Mouse (Mus musculus) CH12.LX (cell line): ENCODE results near the gene Lats1. TPM values are rescaled to one million over a fixed set of nuclear protein-coding genes. Genes with fewer than 3 reads are reported as not detected.
A peak's percentile ranks its signal among the peaks of the same experiment; 100 is the strongest.

Experiments used
- DNase-seq: peaks from one replicate; pipeline ENCODE4 v3.0.0-alpha.2; 2013; ENCODE audit errors: extremely low read depth
- H3K27ac ChIP-seq: 2 replicates; pipeline ENCODE4 v1.5.1; 2012; ENCODE audit warnings: low read depth, mild to moderate bottlenecking, control low read depth, moderate library complexity; ENCODE audit not compliant: insufficient read depth
- H3K27me3 ChIP-seq: replicated peaks from 2 replicates; pipeline ENCODE3; 2012; ENCODE audit warnings: inconsistent platforms
- H3K36me3 ChIP-seq, 2 experiments: replicated peaks in 1 of 2; 2 replicates each; pipeline versions ENCODE3 to v1.6.1; 2012; ENCODE audit warnings: inconsistent platforms in 1 of 2, low read length in 1 of 2, mild to moderate bottlenecking in 1 of 2, mixed read lengths in 1 of 2, moderate library complexity in 1 of 2; ENCODE audit not compliant: control insufficient read depth in 1 of 2, insufficient read depth in 1 of 2
- H3K4me1 ChIP-seq, 2 experiments: 2 replicates each; pipeline ENCODE4 v1.6.1; 2012; ENCODE audit warnings: inconsistent platforms in 1 of 2, moderate library complexity in 1 of 2; ENCODE audit not compliant: insufficient read depth in 2 of 2, control insufficient read depth in 1 of 2
- H3K4me2 ChIP-seq: 2 replicates; pipeline ENCODE4 v1.6.1; 2012; ENCODE audit warnings: low read depth, mild to moderate bottlenecking, control low read depth; ENCODE audit not compliant: poor library complexity, insufficient read depth, severe bottlenecking
- H3K4me3 ChIP-seq, 3 experiments: fragments of 150-350 bp in 1 of 3; sonication (generic) in 1 of 3; replicated peaks in 1 of 3; 2 replicates each; pipeline versions ENCODE3 to v1.5.1; 2011 to 2012; ENCODE audit warnings: low read depth in 2 of 3, low read length in 2 of 3, mild to moderate bottlenecking in 2 of 3, moderate library complexity in 2 of 3, control low read depth in 1 of 3, improper control_type of control experiment in 1 of 3, inconsistent platforms in 1 of 3, mixed read lengths in 1 of 3; ENCODE audit not compliant: poor library complexity in 1 of 3
- H3K79me2 ChIP-seq: replicated peaks from 2 replicates; pipeline ENCODE4 v1.6.1; 2012; ENCODE audit warnings: mild to moderate bottlenecking, moderate library complexity; ENCODE audit not compliant: control insufficient read depth, poor library complexity, insufficient read depth, severe bottlenecking; ENCODE audit errors: extremely low read depth
- H3K9ac ChIP-seq: 2 replicates; pipeline ENCODE4 v1.6.1; 2012; ENCODE audit warnings: low read depth, mild to moderate bottlenecking, control low read depth, moderate library complexity; ENCODE audit not compliant: insufficient read depth
- H3K9me3 ChIP-seq: replicated peaks from 2 replicates; pipeline ENCODE3; 2012; ENCODE audit warnings: low read length, inconsistent platforms, mixed read lengths
- BHLHE40 ChIP-seq: IDR thresholded peaks from 2 replicates; pipeline ENCODE4 v1.6.1; 2011; ENCODE audit warnings: mild to moderate bottlenecking, low read depth, low read length, improper control_type of control experiment
- CHD1 ChIP-seq: IDR thresholded peaks from 2 replicates; pipeline ENCODE4 v1.6.1; 2012; ENCODE audit warnings: low read depth, low read length, improper control_type of control experiment, inconsistent platforms
- CHD2 ChIP-seq: IDR thresholded peaks from 2 replicates; pipeline ENCODE4 v1.6.1; 2011; ENCODE audit warnings: low read length, improper control_type of control experiment
- E2F4 ChIP-seq: IDR thresholded peaks from 2 replicates; pipeline ENCODE4 v1.6.1; 2011; ENCODE audit warnings: low read depth, low read length, improper control_type of control experiment; ENCODE audit not compliant: insufficient replicate concordance
- ELF1 ChIP-seq: IDR thresholded peaks from 2 replicates; pipeline ENCODE4 v1.6.1; 2014; ENCODE audit warnings: low read depth, mild to moderate bottlenecking, inconsistent platforms, low read length, improper control_type of control experiment
- EP300 ChIP-seq: IDR thresholded peaks from 2 replicates; pipeline ENCODE4 v1.6.1; 2011; ENCODE audit warnings: low read length, improper control_type of control experiment
- ETS1 ChIP-seq: conservative IDR thresholded peaks from 2 replicates; pipeline ENCODE4 v1.6.1; 2012; ENCODE audit warnings: low read depth, mild to moderate bottlenecking, inconsistent platforms, low read length, improper control_type of control experiment, moderate library complexity
- HCFC1 ChIP-seq: IDR thresholded peaks from 2 replicates; pipeline ENCODE4 v1.6.1; 2012; ENCODE audit warnings: low read depth, mild to moderate bottlenecking, inconsistent platforms, low read length, improper control_type of control experiment
- IRF4 ChIP-seq: IDR thresholded peaks from 2 replicates; pipeline ENCODE4 v1.6.1; 2014; ENCODE audit warnings: low read depth, mild to moderate bottlenecking, inconsistent platforms, low read length, improper control_type of control experiment
- JUND ChIP-seq: conservative IDR thresholded peaks from 2 replicates; pipeline ENCODE4 v1.6.1; 2011; ENCODE audit warnings: low read depth, low read length, improper control_type of control experiment
- KAT2A ChIP-seq: IDR thresholded peaks from 2 replicates; pipeline ENCODE4 v1.6.1; 2012; ENCODE audit warnings: low read length, improper control_type of control experiment, inconsistent platforms; ENCODE audit not compliant: insufficient replicate concordance
- MAZ ChIP-seq: IDR thresholded peaks from 2 replicates; pipeline ENCODE4 v1.6.1; 2012; ENCODE audit warnings: low read depth, mild to moderate bottlenecking, inconsistent platforms, low read length, improper control_type of control experiment, moderate library complexity
- MEF2A ChIP-seq: IDR thresholded peaks from 2 replicates; pipeline ENCODE4 v1.6.1; 2014; ENCODE audit warnings: low read depth, mild to moderate bottlenecking, inconsistent platforms, low read length, improper control_type of control experiment, borderline replicate concordance
- MXI1 ChIP-seq: IDR thresholded peaks from 2 replicates; pipeline ENCODE4 v1.6.1; 2011; ENCODE audit warnings: mild to moderate bottlenecking, low read depth, low read length, improper control_type of control experiment
- MYC ChIP-seq: IDR thresholded peaks from 2 replicates; pipeline ENCODE4 v1.6.1; 2011; ENCODE audit warnings: low read depth, mild to moderate bottlenecking, improper control_type of control experiment, low read length
- NELFE ChIP-seq: IDR thresholded peaks from 2 replicates; pipeline ENCODE4 v1.6.1; 2011; ENCODE audit warnings: low read depth, low read length, improper control_type of control experiment
- NRF1 ChIP-seq: IDR thresholded peaks from 2 replicates; pipeline ENCODE4 v1.6.1; 2014; ENCODE audit warnings: low read depth, mild to moderate bottlenecking, inconsistent platforms, low read length, improper control_type of control experiment, moderate library complexity
- POLR2A ChIP-seq: IDR thresholded peaks from 2 replicates; pipeline ENCODE4 v1.6.1; 2011; ENCODE audit warnings: low read depth, mild to moderate bottlenecking, improper control_type of control experiment, low read length
- RCOR1 ChIP-seq: conservative IDR thresholded peaks from 2 replicates; pipeline ENCODE4 v1.6.1; 2012; ENCODE audit warnings: low read depth, mild to moderate bottlenecking, inconsistent platforms, low read length, improper control_type of control experiment
- SIN3A ChIP-seq: IDR thresholded peaks from 2 replicates; pipeline ENCODE4 v1.6.1; 2012; ENCODE audit warnings: low read length, improper control_type of control experiment, inconsistent platforms
- SMC3 ChIP-seq: IDR thresholded peaks from 2 replicates; pipeline ENCODE4 v1.6.1; 2011; ENCODE audit warnings: low read depth, low read length, improper control_type of control experiment
- TBP ChIP-seq: conservative IDR thresholded peaks from 2 replicates; pipeline ENCODE4 v1.6.1; 2011; ENCODE audit warnings: low read depth, low read length, improper control_type of control experiment
- TCF12 ChIP-seq: IDR thresholded peaks from 2 replicates; pipeline ENCODE4 v1.6.1; 2014; ENCODE audit warnings: low read depth, mild to moderate bottlenecking, inconsistent platforms, low read length, improper control_type of control experiment
- UBTF ChIP-seq: IDR thresholded peaks from 2 replicates; pipeline ENCODE4 v1.6.1; 2012; ENCODE audit warnings: low read depth, mild to moderate bottlenecking, inconsistent platforms, low read length, improper control_type of control experiment, moderate library complexity
- USF1 ChIP-seq: IDR thresholded peaks from 2 replicates; pipeline ENCODE4 v1.6.1; 2014; ENCODE audit warnings: low read depth, mild to moderate bottlenecking, inconsistent platforms, low read length, improper control_type of control experiment
- USF2 ChIP-seq: conservative IDR thresholded peaks from 2 replicates; pipeline ENCODE4 v1.6.1; 2011; ENCODE audit warnings: low read depth, low read length, improper control_type of control experiment
- ZC3H11A ChIP-seq: IDR thresholded peaks from 2 replicates; pipeline ENCODE4 v1.6.1; 2012; ENCODE audit warnings: low read depth, mild to moderate bottlenecking, inconsistent platforms, low read length, improper control_type of control experiment
- ZMIZ1 ChIP-seq: IDR thresholded peaks from 2 replicates; pipeline ENCODE4 v1.6.1; 2012; ENCODE audit warnings: low read depth, mild to moderate bottlenecking, inconsistent platforms, low read length, improper control_type of control experiment
- ZNF384 ChIP-seq: IDR thresholded peaks from 2 replicates; pipeline ENCODE4 v1.6.1; 2012; ENCODE audit warnings: low read depth, low read length, improper control_type of control experiment, inconsistent platforms
- dilution Hi-C: fragments of 300-500 bp; cut with MboI; formaldehyde crosslinking; loops from 2 replicates; pipeline ENCODE4 v1.14.3; 2020; ENCODE audit warnings: low sequenced_read_pairs; ENCODE audit not compliant: extremely low pct_unique_long_range_greater_than_20kb, extremely low pct_ligation_motif_present
- in situ Hi-C: fragments of 300-500 bp; cut with MboI; formaldehyde crosslinking; loops from 3 replicates; pipeline ENCODE4 v1.14.3; 2019; ENCODE audit warnings: low sequenced_read_pairs, low pct_ligation_motif_present, low pct_unique_long_range_greater_than_20kb, mixed read lengths
- polyA plus RNA-seq: library from polyadenylated mRNA; unstranded; fragments of >175 nt; gene quantifications from 2 replicates; pipeline ENCODE4 v1.2.1, GENCODE M21; 2012; ENCODE audit warnings: low read depth; ENCODE audit not compliant: insufficient read length
- total RNA-seq, 2 experiments: library from RNA; depleted of rRNA; stranded (reverse); fragments of 300-350 nt in 1 of 2; fragments of >200 nt in 1 of 2; gene quantifications; 2 replicates each; pipeline ENCODE4 v1.2.3; 2012 to 2014

The Lats1 gene
- total and polyA plus RNA-seq, 3 experiments = 8.5 to 13.4 (median 12.3) TPM

DNA sequence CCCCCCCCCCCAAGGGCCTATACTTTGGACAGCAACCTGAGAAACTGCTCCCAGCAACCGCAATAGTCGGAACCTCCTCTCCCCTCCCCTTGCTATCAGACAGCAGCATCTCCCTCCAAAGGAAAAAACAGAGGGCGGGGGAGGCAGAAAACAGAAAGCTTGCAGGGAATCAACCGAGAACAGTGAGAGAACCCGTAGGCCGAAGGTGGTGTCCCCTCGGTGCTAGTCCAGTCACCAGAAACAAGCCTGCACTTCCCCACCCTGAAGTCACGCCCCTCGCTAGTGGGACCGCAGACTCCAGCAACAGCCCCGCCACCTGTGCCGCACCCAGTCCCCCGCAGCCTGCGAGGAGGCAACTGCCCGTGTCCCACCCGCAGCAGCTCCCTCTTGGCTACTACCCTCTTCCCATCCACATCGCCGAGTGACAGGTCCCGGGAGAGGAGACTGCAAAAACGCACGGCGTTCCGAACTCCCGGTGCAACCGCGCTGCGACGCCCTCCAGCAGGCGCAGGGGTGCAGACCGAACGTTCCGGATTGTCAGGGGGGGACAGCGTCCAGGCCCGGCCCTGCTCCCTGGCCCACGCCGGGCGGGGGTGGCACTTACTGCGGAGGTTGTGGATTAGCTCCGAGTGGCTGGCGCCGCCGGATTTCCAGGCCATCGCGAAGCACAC lies 18.4 kb upstream of the Lats1 start:
- in situ Hi-C loops = no loop called here
- Histone ChIP-seq H3K4me1 (peaks cover 0 to 15% of the 10 kb centered on the region in 2 experiments; a peak in 2 of 4 replicates), H3K79me2 (peaks cover 41% of the 10 kb centered on the region), H3K27me3 (no peaks in the 10 kb centered on the region), H3K27ac (peak overlapping the region; percentile 67), H3K4me2 (peak overlapping the region; percentile 47; the same call in 1 of the 2 replicates), H3K9ac (peak overlapping the region; percentile 53), H3K36me3 (peaks cover 0 to 13% of the 10 kb centered on the region in 2 experiments), H3K4me3 (peak overlapping the region; percentile 80 to 91 (median 81)), H3K9me3 (no peaks in the 10 kb centered on the region)
- TF ChIP-seq NELFE (no peak), USF1 (no peak), ETS1 (peak; percentile 30; the same call in 1 of the 2 replicates), SMC3 (no peak), E2F4 (no peak), HCFC1 (peak; percentile 68), UBTF (peak; percentile 69; the same call in 1 of the 2 replicates), ZC3H11A (no peak), BHLHE40 (peak; percentile 41; the same call in 1 of the 2 replicates), ZNF384 (no peak), TCF12 (no peak; the same call in 1 of the 2 replicates), CHD1 (no peak), POLR2A (no peak), MXI1 (peak; percentile 80), IRF4 (peak; percentile 52), KAT2A (no peak; the same call in 1 of the 2 replicates), MEF2A (peak; percentile 57; the same call in 1 of the 2 replicates), TBP (0 out of 2 replicates have a peak, but pooled peaks have one; percentile 22), SIN3A (peak; percentile 83; the same call in 1 of the 2 replicates), USF2 (no peak), ZMIZ1 (0 out of 2 replicates have a peak, but pooled peaks have one; percentile 20), JUND (no peak), RCOR1 (no peak; the same call in 1 of the 2 replicates), EP300 (peak; percentile 40; the same call in 1 of the 2 replicates), NRF1 (0 out of 2 replicates have a peak, but pooled peaks have one; percentile 24), MYC (0 out of 2 replicates have a peak, but pooled peaks have one; percentile 18), ELF1 (peak; percentile 10; the same call in 1 of the 2 replicates), CHD2 (no peak), MAZ (peak; percentile 98)
- dilution Hi-C loops = no loop called here
- DNase-seq = peak; percentile 88
